Mouse (Mus musculus) limb, embryonic 13.5 days (tissue): ENCODE measurements around the gene Esyt3. TPM values are rescaled to one million over a fixed set of nuclear protein-coding genes. Genes with fewer than 3 reads are reported as not detected.
A peak's percentile ranks its signal among the peaks of the same experiment; 100 is the strongest.

Source experiments
- ATAC-seq: fragments of 200-750 bp; cut with Nextera tagmentation; 2 replicates; pipeline ENCODE4 v1.8.0; 2017; ENCODE audit warnings: low read depth, moderate number of reproducible peaks, moderate TSS enrichment; ENCODE audit not compliant: low FRiP score
- H3K27ac ChIP-seq: fragments of 300-500 bp; sonication (generic); 2 replicates; pipeline ENCODE4 v1.5.1; 2015; ENCODE audit warnings: inconsistent platforms, mild to moderate bottlenecking, moderate library complexity
- H3K27me3 ChIP-seq: fragments of 300-500 bp; sonication (generic); 2 replicates; pipeline ENCODE4 v1.6.1; 2015; ENCODE audit warnings: mild to moderate bottlenecking, inconsistent platforms
- H3K36me3 ChIP-seq: fragments of 300-500 bp; sonication (generic); 2 replicates; pipeline ENCODE4 v1.6.1; 2015; ENCODE audit warnings: inconsistent platforms, mild to moderate bottlenecking, moderate library complexity
- H3K4me1 ChIP-seq: fragments of 300-500 bp; sonication (generic); 2 replicates; pipeline ENCODE4 v1.6.1; 2015; ENCODE audit warnings: inconsistent platforms
- H3K4me2 ChIP-seq: fragments of 300-500 bp; sonication (generic); replicated peaks from 2 replicates; pipeline ENCODE4 v1.6.1; 2015; ENCODE audit warnings: inconsistent platforms, mild to moderate bottlenecking, moderate library complexity
- H3K4me3 ChIP-seq: fragments of 300-500 bp; sonication (generic); 2 replicates; pipeline ENCODE4 v1.5.1; 2015; ENCODE audit warnings: moderate library complexity, mild to moderate bottlenecking, inconsistent platforms
- H3K9ac ChIP-seq: fragments of 300-500 bp; sonication (generic); 2 replicates; pipeline ENCODE4 v1.6.1; 2015; ENCODE audit warnings: mild to moderate bottlenecking, inconsistent platforms
- H3K9me3 ChIP-seq: fragments of 300-500 bp; sonication (generic); 2 replicates; pipeline ENCODE4 v1.6.1; 2016; ENCODE audit warnings: inconsistent platforms
- WGBS: fragments of 180-500 bp; shearing (Covaris S2); methylation state at CpG from one replicate; pipeline ENCODE4 v1.1.7; 2015; 5-methylcytosine and 5-hydroxymethylcytosine counted together
- polyA plus RNA-seq: library from polyadenylated mRNA; unstranded; fragments of >200 nt; fragmentation: Nextera tagmentation; extraction: Ambion mirVana; gene quantifications from 2 replicates; pipeline ENCODE4 v1.2.1, GENCODE M21; 2015

Gene Esyt3
- polyA plus RNA-seq, 1 experiment from 2014 or later, result 0.60 TPM

- no peaks in the 10 kb centered on the region for H3K9me3 ChIP-seq
- H3K36me3 ChIP-seq, result no peaks in the 10 kb centered on the region
- 0 out of 2 replicates have a peak, but pooled peaks cover 5% of the 10 kb centered on the region for H3K4me1 ChIP-seq
- no peak for ATAC-seq
- WGBS, result 39% methylated on average over 4 of the region's 4 CpGs
- no peak overlapping the region for H3K9ac ChIP-seq
- H3K27ac ChIP-seq, result no peak overlapping the region
- no peak overlapping the region for H3K4me3 ChIP-seq
- no peak overlapping the region for H3K4me2 ChIP-seq
- no peaks in the 10 kb centered on the region for H3K27me3 ChIP-seq
Measured at GRCm38 (mm10) chr9:99345351-99345792, 13.0 kb downstream of the Esyt3 start.

GRCm38 (mm10) chr9:99341600-99341999, 16.8 kb downstream of the Esyt3 start:
- Histone ChIP-seq H3K9me3 (no peaks in the 10 kb centered on the region), H3K4me3 (no peak overlapping the region), H3K36me3 (no peaks in the 10 kb centered on the region), H3K4me1 (peaks cover 17% of the 10 kb centered on the region), H3K27ac (no peak overlapping the region), H3K9ac (no peak overlapping the region), H3K4me2 (no peak overlapping the region), H3K27me3 (no peaks in the 10 kb centered on the region)
- 61% methylated on average over 3 of the region's 3 CpGs for WGBS
- no peak for ATAC-seq

DNA sequence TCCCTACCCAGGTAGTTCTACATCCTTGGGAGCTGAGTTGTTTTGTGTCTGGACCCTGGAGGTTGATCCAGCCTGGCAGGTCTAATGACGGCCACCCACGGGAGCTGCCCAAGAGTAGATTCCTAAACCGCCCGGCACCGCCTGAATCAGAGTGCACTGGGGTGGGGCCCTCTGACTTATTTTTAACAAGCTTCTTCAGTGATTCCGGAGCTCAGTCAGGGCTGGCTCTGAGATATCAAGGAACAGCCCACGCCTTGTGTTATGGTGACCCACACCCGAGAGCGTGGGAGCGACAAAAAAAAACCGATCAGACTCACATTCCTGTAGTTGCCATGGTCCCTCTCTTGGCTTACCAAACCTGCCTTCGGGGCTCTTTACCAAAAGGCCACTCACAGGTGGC, 18.2 kb downstream of the Esyt3 start:
- no peak overlapping the region for H3K4me2 ChIP-seq
- ATAC-seq, result no peak
- no peak overlapping the region for H3K9ac ChIP-seq
- peaks cover 14% of the 10 kb centered on the region for H3K4me1 ChIP-seq
- WGBS, result 81% methylated on average over 12 of the region's 12 CpGs
- H3K9me3 ChIP-seq, result no peaks in the 10 kb centered on the region
- H3K36me3 ChIP-seq, result no peaks in the 10 kb centered on the region
- no peaks in the 10 kb centered on the region for H3K27me3 ChIP-seq
- H3K4me3 ChIP-seq, result no peak overlapping the region
- H3K27ac ChIP-seq, result no peak overlapping the region

GRCm38 (mm10) chr9:99339182-99339581, 19.2 kb downstream of the Esyt3 start:
- Histone ChIP-seq H3K4me1 (peaks cover 14% of the 10 kb centered on the region), H3K27ac (no peak overlapping the region), H3K27me3 (no peaks in the 10 kb centered on the region), H3K4me2 (no peak overlapping the region), H3K9ac (no peak overlapping the region), H3K36me3 (no peaks in the 10 kb centered on the region), H3K9me3 (no peaks in the 10 kb centered on the region), H3K4me3 (no peak overlapping the region)
- no peak for ATAC-seq
- WGBS, result 81% methylated on average over 1 of the region's 1 CpGs

- Histone ChIP-seq H3K27ac (no peak overlapping the region), H3K9ac (no peak overlapping the region), H3K4me1 (peaks cover 14% of the 10 kb centered on the region), H3K4me2 (no peak overlapping the region), H3K27me3 (no peaks in the 10 kb centered on the region), H3K4me3 (no peak overlapping the region), H3K9me3 (no peaks in the 10 kb centered on the region), H3K36me3 (no peaks in the 10 kb centered on the region)
- ATAC-seq, result no peak
- 72% methylated on average over 1 of the region's 1 CpGs for WGBS
Measured at GRCm38 (mm10) chr9:99338293-99338692, 20.1 kb downstream of the Esyt3 start.

GRCm38 (mm10) chr9:99336538-99336937, 21.8 kb downstream of the Esyt3 start:
- WGBS, result 93% methylated on average over 4 of the region's 4 CpGs
- Histone ChIP-seq H3K27me3 (no peaks in the 10 kb centered on the region), H3K9ac (no peak overlapping the region), H3K9me3 (no peaks in the 10 kb centered on the region), H3K27ac (no peak overlapping the region), H3K4me2 (no peak overlapping the region), H3K4me3 (no peak overlapping the region), H3K36me3 (no peaks in the 10 kb centered on the region), H3K4me1 (peaks cover 14% of the 10 kb centered on the region)
- no peak for ATAC-seq

GRCm38 (mm10) chr9:99326881-99327280, 31.5 kb downstream of the Esyt3 start:
- H3K36me3 ChIP-seq, result no peaks in the 10 kb centered on the region
- H3K9ac ChIP-seq, result no peak overlapping the region
- no peak overlapping the region for H3K27ac ChIP-seq
- no peak overlapping the region for H3K4me2 ChIP-seq
- WGBS, result 68% methylated on average over 4 of the region's 4 CpGs
- H3K4me1 ChIP-seq, result no peaks in the 10 kb centered on the region
- H3K9me3 ChIP-seq, result no peaks in the 10 kb centered on the region
- no peak overlapping the region for H3K4me3 ChIP-seq
- ATAC-seq, result no peak
- H3K27me3 ChIP-seq, result no peaks in the 10 kb centered on the region

DNA sequence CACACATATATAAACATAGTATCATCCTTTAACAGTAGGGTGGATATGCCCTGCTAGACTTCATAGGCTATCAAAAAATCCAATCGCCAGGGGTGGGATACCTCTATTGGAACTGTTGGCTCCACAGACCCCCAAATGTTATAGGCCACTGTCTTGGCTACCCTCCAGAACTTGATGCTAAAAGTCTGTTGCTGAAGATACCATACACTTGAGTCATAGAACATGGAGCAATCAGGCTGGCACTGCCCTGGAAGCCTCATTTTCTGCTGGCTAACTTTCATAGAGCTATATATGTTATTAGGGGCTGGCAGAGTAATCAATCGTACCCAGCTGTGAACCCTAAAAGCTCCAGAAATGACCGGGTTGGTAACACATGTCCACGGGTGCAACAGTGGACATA, 32.4 kb downstream of the Esyt3 start:
- Histone ChIP-seq H3K27ac (no peak overlapping the region), H3K9me3 (no peaks in the 10 kb centered on the region), H3K36me3 (no peaks in the 10 kb centered on the region), H3K4me1 (no peaks in the 10 kb centered on the region), H3K27me3 (no peaks in the 10 kb centered on the region), H3K4me3 (no peak overlapping the region), H3K4me2 (no peak overlapping the region), H3K9ac (no peak overlapping the region)
- 73% methylated on average over 4 of the region's 4 CpGs for WGBS
- no peak for ATAC-seq

DNA sequence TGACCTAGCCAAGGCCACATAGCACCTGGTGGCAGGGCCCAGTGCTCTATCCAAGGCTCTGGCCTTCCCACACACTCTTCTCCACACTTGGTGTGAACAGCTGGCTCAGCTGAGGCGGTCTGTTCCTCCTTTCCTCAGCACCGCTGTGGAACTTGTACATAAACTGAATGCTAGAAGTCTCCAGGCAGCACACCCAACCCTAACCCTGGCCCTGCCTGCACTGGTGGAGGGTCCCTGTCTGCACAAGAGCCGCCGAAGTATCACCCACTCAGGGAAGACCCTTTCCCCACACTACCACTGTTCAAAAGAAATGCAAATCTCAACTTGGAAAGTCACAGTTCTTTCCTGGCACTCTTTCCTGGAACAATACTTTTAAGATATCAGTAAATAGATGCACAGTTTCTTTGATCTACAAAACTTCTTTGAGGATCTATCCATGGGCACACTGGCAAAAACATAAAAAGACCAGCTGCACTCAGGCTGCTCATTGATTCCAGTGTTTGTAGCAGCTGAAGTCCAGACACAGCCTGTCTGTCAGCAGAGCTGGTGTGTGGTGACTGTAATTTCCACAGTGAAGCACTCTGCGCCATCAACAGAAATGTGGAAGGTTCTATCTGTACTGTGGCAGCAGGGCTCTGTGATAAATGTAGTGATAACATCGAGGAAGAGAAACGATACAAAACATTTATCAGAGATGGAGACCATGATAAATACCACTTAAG, 33.0 kb downstream of the Esyt3 start:
- no peak overlapping the region for H3K27ac ChIP-seq
- no peak overlapping the region for H3K9ac ChIP-seq
- no peaks in the 10 kb centered on the region for H3K4me1 ChIP-seq
- no peaks in the 10 kb centered on the region for H3K36me3 ChIP-seq
- H3K27me3 ChIP-seq, result no peaks in the 10 kb centered on the region
- H3K4me2 ChIP-seq, result no peak overlapping the region
- 83% methylated on average over 7 of the region's 7 CpGs for WGBS
- no peak for ATAC-seq
- no peak overlapping the region for H3K4me3 ChIP-seq
- no peaks in the 10 kb centered on the region for H3K9me3 ChIP-seq

- H3K36me3 ChIP-seq, result no peaks in the 10 kb centered on the region
- H3K27ac ChIP-seq, result no peak overlapping the region
- H3K4me3 ChIP-seq, result no peak overlapping the region
- H3K27me3 ChIP-seq, result no peaks in the 10 kb centered on the region
- H3K9ac ChIP-seq, result no peak overlapping the region
- no peak for ATAC-seq
- 75% methylated on average over 8 of the region's 8 CpGs for WGBS
- H3K9me3 ChIP-seq, result no peaks in the 10 kb centered on the region
- no peak overlapping the region for H3K4me2 ChIP-seq
- peaks cover 8% of the 10 kb centered on the region; the same call in 1 of the 2 replicates for H3K4me1 ChIP-seq
Measured at GRCm38 (mm10) chr9:99320006-99320405, 38.4 kb downstream of the Esyt3 start.

DNA sequence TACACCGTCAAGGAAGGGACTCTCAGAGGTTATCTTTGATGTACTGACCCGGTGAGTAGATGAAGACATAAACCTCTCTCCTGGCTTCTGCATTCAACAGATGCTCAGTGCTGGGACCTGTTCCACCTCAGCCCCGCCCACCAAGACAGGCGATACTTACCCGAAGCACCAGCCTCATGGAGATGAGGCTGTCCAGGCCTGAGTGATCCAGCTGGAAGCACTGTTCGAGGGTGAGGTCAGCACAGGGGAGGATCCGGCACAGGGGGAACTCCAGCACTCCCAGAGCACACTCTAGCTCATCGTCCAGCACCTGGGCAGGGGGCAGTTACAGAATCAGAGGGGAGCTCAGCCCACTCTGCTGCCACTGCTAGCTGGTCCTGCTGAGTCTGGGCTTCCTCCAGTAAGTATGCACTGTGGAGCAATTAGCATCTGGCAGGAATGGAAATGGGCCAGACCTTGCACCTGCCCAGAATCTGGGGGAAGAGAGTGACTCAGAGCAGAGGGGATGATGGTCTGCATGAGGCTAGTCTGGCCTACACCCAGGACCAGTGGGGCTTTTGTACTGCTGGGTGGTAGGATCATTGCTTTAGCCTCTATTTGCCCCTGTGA, 38.9 kb downstream of the Esyt3 start:
- ATAC-seq, result peak; percentile 54; the same call in 1 of the 2 replicates
- no peak overlapping the region for H3K4me2 ChIP-seq
- H3K27ac ChIP-seq, result no peak overlapping the region
- WGBS, result 58% methylated on average over 8 of the region's 8 CpGs
- H3K27me3 ChIP-seq, result no peaks in the 10 kb centered on the region
- H3K9me3 ChIP-seq, result no peaks in the 10 kb centered on the region
- peaks cover 8% of the 10 kb centered on the region; the same call in 1 of the 2 replicates for H3K4me1 ChIP-seq
- no peak overlapping the region for H3K9ac ChIP-seq
- H3K36me3 ChIP-seq, result no peaks in the 10 kb centered on the region
- H3K4me3 ChIP-seq, result no peak overlapping the region

DNA sequence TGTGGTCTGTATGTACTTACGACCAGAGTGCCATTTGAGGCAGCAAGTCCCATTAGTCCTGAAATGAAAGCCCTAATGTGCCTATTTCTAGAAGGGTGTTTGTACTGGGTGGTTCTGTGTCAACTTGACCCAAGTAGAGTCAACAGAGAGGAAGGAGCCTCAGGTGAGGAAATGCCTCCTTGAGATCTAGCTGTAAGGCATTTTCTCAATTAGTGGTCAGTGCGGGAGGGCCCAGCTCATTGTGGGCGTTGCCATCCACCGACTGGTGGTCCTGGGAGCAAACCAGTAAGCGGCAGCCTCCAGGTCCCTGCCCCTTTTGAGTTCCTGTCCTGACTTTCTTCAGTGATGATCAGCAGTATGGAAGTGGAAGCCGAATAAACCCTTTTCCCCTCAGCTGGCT, 52.1 kb downstream of the Esyt3 start:
- Histone ChIP-seq H3K9ac (no peak overlapping the region), H3K9me3 (no peaks in the 10 kb centered on the region), H3K4me1 (no peaks in the 10 kb centered on the region), H3K4me2 (no peak overlapping the region), H3K4me3 (no peak overlapping the region), H3K27me3 (no peaks in the 10 kb centered on the region), H3K27ac (no peak overlapping the region), H3K36me3 (peaks cover 53% of the 10 kb centered on the region)
- no peak for ATAC-seq
- 76% methylated on average over 6 of the region's 6 CpGs for WGBS

GRCm38 (mm10) chr9:99304296-99304695, 54.1 kb downstream of the Esyt3 start:
- Histone ChIP-seq H3K36me3 (peaks cover 52% of the 10 kb centered on the region), H3K4me1 (no peaks in the 10 kb centered on the region), H3K27me3 (no peaks in the 10 kb centered on the region), H3K9ac (no peak overlapping the region), H3K27ac (no peak overlapping the region), H3K9me3 (no peaks in the 10 kb centered on the region), H3K4me2 (no peak overlapping the region), H3K4me3 (no peak overlapping the region)
- ATAC-seq, result no peak
- WGBS, result 89% methylated on average over 5 of the region's 5 CpGs
